Mouse (Mus musculus): Measurements from ENCODE around the gene Ephb6. TPM values are rescaled to one million over a fixed set of nuclear protein-coding genes. Genes with fewer than 3 reads are reported as not detected.

Gene Ephb6
- polyA plus RNA-seq, 1 experiment from 2014 or later = 20.2 TPM

DNA sequence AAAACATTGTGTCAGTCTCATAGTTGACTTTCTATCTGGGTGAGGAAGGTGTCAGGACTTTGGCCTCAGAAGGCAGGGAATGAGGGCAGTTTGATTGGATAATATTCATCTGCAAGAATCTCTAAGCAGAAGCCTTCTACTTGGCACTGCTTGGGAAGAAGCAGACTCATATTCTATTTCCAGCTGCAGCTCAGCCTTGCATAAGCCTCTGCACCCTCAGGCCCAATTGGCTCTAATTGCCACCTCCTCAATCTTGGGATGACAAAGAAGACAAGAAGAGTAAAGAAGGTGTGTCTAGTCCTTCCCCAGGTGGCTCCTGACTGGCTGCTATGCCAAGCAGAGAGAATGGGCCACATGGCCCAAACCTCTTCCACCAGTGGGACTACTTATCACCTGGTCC lies 41.4 kb downstream of the Ephb6 start:
- H3K4me2 ChIP-seq = no peak overlapping the region
- H3K9ac ChIP-seq (replicated peaks) = no peak overlapping the region
- H3K36me3 ChIP-seq = no peaks in the 10 kb centered on the region
- H3K4me1 ChIP-seq (replicated peaks) = no peaks in the 10 kb centered on the region
- ATAC-seq (ENCODE audit: insufficient number of reproducible peaks, insufficient read depth, low FRiP score, low TSS enrichment, low read depth) = no peak
- H3K4me3 ChIP-seq (replicated peaks) = no peak overlapping the region
- no peak overlapping the region for H3K27ac ChIP-seq
- no peaks in the 10 kb centered on the region for H3K9me3 ChIP-seq
- H3K27me3 ChIP-seq = no peaks in the 10 kb centered on the region

GRCm38 (mm10) chr6:41653173-41653572 lies 47.9 kb downstream of the Ephb6 start:
- Histone ChIP-seq H3K9ac (replicated peaks) (no peak overlapping the region), H3K9me3 (no peaks in the 10 kb centered on the region), H3K27ac (no peak overlapping the region), H3K4me2 (no peak overlapping the region), H3K36me3 (no peaks in the 10 kb centered on the region), H3K4me1 (replicated peaks) (no peaks in the 10 kb centered on the region), H3K4me3 (replicated peaks) (no peak overlapping the region), H3K27me3 (no peaks in the 10 kb centered on the region)
- 90% methylated on average over 5 of the region's 5 CpGs for WGBS
- ATAC-seq (ENCODE audit: insufficient number of reproducible peaks, insufficient read depth, low FRiP score, low TSS enrichment, low read depth) = no peak

- Histone ChIP-seq H3K4me2 (no peak overlapping the region), H3K36me3 (no peaks in the 10 kb centered on the region), H3K27me3 (no peaks in the 10 kb centered on the region), H3K9ac (replicated peaks) (no peak overlapping the region), H3K4me3 (replicated peaks) (no peak overlapping the region), H3K9me3 (no peaks in the 10 kb centered on the region), H3K27ac (no peak overlapping the region), H3K4me1 (replicated peaks) (no peaks in the 10 kb centered on the region)
- 84% methylated on average over 8 of the region's 8 CpGs for WGBS
- ATAC-seq (ENCODE audit: insufficient number of reproducible peaks, insufficient read depth, low FRiP score, low TSS enrichment, low read depth) = no peak
Measured at GRCm38 (mm10) chr6:41654648-41655047, 49.4 kb downstream of the Ephb6 start.

DNA sequence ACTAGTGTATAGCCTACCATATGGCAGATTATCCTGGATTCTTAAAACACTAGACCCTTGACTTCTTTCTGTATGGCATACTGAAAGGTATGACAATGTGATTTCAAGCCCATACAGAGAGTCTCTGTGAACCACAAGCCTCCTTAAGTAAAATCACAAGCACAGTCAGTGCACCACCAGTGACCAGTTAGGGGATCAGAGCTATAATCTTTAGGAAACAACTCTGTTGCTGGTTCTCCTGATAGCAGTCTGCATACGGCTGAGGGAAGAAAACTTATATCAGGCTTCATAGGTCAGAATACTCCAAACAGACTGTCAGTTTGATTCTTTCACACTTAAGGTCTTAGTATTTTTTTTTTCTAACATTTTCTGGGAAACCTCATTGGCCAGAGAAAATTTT lies 53.2 kb downstream of the Ephb6 start:
- Histone ChIP-seq H3K9ac (replicated peaks) (no peak overlapping the region), H3K36me3 (no peaks in the 10 kb centered on the region), H3K4me3 (replicated peaks) (no peak overlapping the region), H3K27me3 (no peaks in the 10 kb centered on the region), H3K4me1 (replicated peaks) (no peaks in the 10 kb centered on the region), H3K4me2 (no peak overlapping the region), H3K9me3 (no peaks in the 10 kb centered on the region), H3K27ac (no peak overlapping the region)
- WGBS = 73% methylated on average over 1 of the region's 1 CpGs
- ATAC-seq (ENCODE audit: insufficient number of reproducible peaks, insufficient read depth, low FRiP score, low TSS enrichment, low read depth) = no peak

- no peaks in the 10 kb centered on the region for H3K27me3 ChIP-seq
- WGBS = 49% methylated on average over 2 of the region's 2 CpGs
- H3K4me3 ChIP-seq (replicated peaks) = no peak overlapping the region
- H3K4me1 ChIP-seq (replicated peaks) = no peaks in the 10 kb centered on the region
- H3K9me3 ChIP-seq = no peaks in the 10 kb centered on the region
- no peak overlapping the region for H3K27ac ChIP-seq
- no peak for ATAC-seq (ENCODE audit: insufficient number of reproducible peaks, insufficient read depth, low FRiP score, low TSS enrichment, low read depth)
- no peak overlapping the region for H3K9ac ChIP-seq (replicated peaks)
- no peak overlapping the region for H3K4me2 ChIP-seq
- no peaks in the 10 kb centered on the region for H3K36me3 ChIP-seq
Measured at GRCm38 (mm10) chr6:41662320-41662719, 57.0 kb downstream of the Ephb6 start.

Other genes with a start within 250 kb of the Ephb6 start
- gene Prss3, start 227.8 kb upstream of the Ephb6 start, polyA plus RNA-seq (2016; fragmentation: Nextera tagmentation; extraction: Ambion mirVana) = not detected in 2 replicates
- gene Gm5771, start 213.1 kb upstream of the Ephb6 start, polyA plus RNA-seq (2016; fragmentation: Nextera tagmentation; extraction: Ambion mirVana) = not detected in 2 replicates
- not detected in 2 replicates for gene Gm10334, start 159.3 kb upstream of the Ephb6 start, polyA plus RNA-seq (2016; fragmentation: Nextera tagmentation; extraction: Ambion mirVana)
- gene Prss1, start 146.6 kb upstream of the Ephb6 start, polyA plus RNA-seq (2016; fragmentation: Nextera tagmentation; extraction: Ambion mirVana) = not detected in 2 replicates
- gene Prss2, start 83.7 kb upstream of the Ephb6 start, polyA plus RNA-seq (2016; fragmentation: Nextera tagmentation; extraction: Ambion mirVana) = not detected in 2 replicates
- gene Trpv6, start 30.9 kb downstream of the Ephb6 start, polyA plus RNA-seq (2016; fragmentation: Nextera tagmentation; extraction: Ambion mirVana) = 0.36 and 0.51 TPM in 2 replicates
- not detected in 2 replicates for gene Trpv5, start 75.3 kb downstream of the Ephb6 start, polyA plus RNA-seq (2016; fragmentation: Nextera tagmentation; extraction: Ambion mirVana)
- gene Llcfc1, start 78.9 kb downstream of the Ephb6 start, polyA plus RNA-seq (2016; fragmentation: Nextera tagmentation; extraction: Ambion mirVana) = not detected in 2 replicates
- gene Kel, start 98.9 kb downstream of the Ephb6 start, polyA plus RNA-seq (2016; fragmentation: Nextera tagmentation; extraction: Ambion mirVana) = 5.7 and 7.8 TPM in 2 replicates
- gene Olfr459, start 169.7 kb downstream of the Ephb6 start, polyA plus RNA-seq (2016; fragmentation: Nextera tagmentation; extraction: Ambion mirVana) = not detected in 2 replicates
- gene Pip, start 242.1 kb downstream of the Ephb6 start, polyA plus RNA-seq (2016; fragmentation: Nextera tagmentation; extraction: Ambion mirVana) = not detected in 2 replicates
- gene Sval2, start 247.5 kb downstream of the Ephb6 start, polyA plus RNA-seq (2016; fragmentation: Nextera tagmentation; extraction: Ambion mirVana) = not detected in 2 replicates